Mouse (Mus musculus): Measurements from ENCODE around the gene Grid2. TPM values are rescaled to one million over a fixed set of nuclear protein-coding genes. Genes with fewer than 3 reads are reported as not detected.

The Grid2 gene
- total RNA-seq, 2 experiments from 2014 or later: 23.6 to 28.0 TPM

- DNase-seq (ENCODE audit: low spot score in 2 of 2): no peak
Observed at GRCm38 (mm10) chr6:64047950-64048349, 792.3 kb downstream of the Grid2 start.

GRCm38 (mm10) chr6:64063858-64064257, 808.2 kb downstream of the Grid2 start:
- no peak for DNase-seq (ENCODE audit: low spot score in 2 of 2)

- DNase-seq (ENCODE audit: low spot score in 2 of 2): no peak
Observed at GRCm38 (mm10) chr6:64064704-64065103, 809.0 kb downstream of the Grid2 start.

GRCm38 (mm10) chr6:64073406-64073805, 817.7 kb downstream of the Grid2 start:
- no peak for DNase-seq (ENCODE audit: low spot score in 2 of 2)

GRCm38 (mm10) chr6:64077911-64078310, 822.2 kb downstream of the Grid2 start:
- DNase-seq (ENCODE audit: low spot score in 2 of 2): no peak

GRCm38 (mm10) chr6:64098662-64099061, 843.0 kb downstream of the Grid2 start:
- peak in 1 of 2 experiments; percentile 25 for DNase-seq (ENCODE audit: low spot score in 2 of 2)

GRCm38 (mm10) chr6:64114594-64114993, 858.9 kb downstream of the Grid2 start:
- DNase-seq (ENCODE audit: low spot score in 2 of 2): no peak

GRCm38 (mm10) chr6:64136275-64136674, 880.6 kb downstream of the Grid2 start:
- no peak for DNase-seq (ENCODE audit: low spot score in 2 of 2)

GRCm38 (mm10) chr6:64148613-64149012, 892.9 kb downstream of the Grid2 start:
- no peak for DNase-seq (ENCODE audit: low spot score in 2 of 2)

GRCm38 (mm10) chr6:64174995-64175612, 919.4 kb downstream of the Grid2 start:
- no peak for DNase-seq (ENCODE audit: low spot score in 2 of 2)

GRCm38 (mm10) chr6:64193646-64194045, 938.0 kb downstream of the Grid2 start:
- no peak for DNase-seq (ENCODE audit: low spot score in 2 of 2)

GRCm38 (mm10) chr6:64202396-64203122, 946.9 kb downstream of the Grid2 start:
- no peak for DNase-seq (ENCODE audit: low spot score in 2 of 2)

GRCm38 (mm10) chr6:64236351-64236750, 980.7 kb downstream of the Grid2 start:
- peak; percentile 37 to 54 for DNase-seq (ENCODE audit: low spot score in 2 of 2)

- no peak for DNase-seq (ENCODE audit: low spot score in 2 of 2)
Observed at GRCm38 (mm10) chr6:64240526-64240925, 984.9 kb downstream of the Grid2 start.

GRCm38 (mm10) chr6:64245951-64246350, 990.3 kb downstream of the Grid2 start:
- DNase-seq (ENCODE audit: low spot score in 2 of 2): no peak

GRCm38 (mm10) chr6:64251041-64251440, 995.4 kb downstream of the Grid2 start:
- DNase-seq (ENCODE audit: low spot score in 2 of 2): no peak

- DNase-seq (ENCODE audit: low spot score in 2 of 2): no peak
Observed at GRCm38 (mm10) chr6:64263517-64263916, 1007.8 kb downstream of the Grid2 start.

GRCm38 (mm10) chr6:64264224-64264623, 1008.5 kb downstream of the Grid2 start:
- no peak for DNase-seq (ENCODE audit: low spot score in 2 of 2)

GRCm38 (mm10) chr6:64274319-64275114, 1018.8 kb downstream of the Grid2 start:
- no peak for DNase-seq (ENCODE audit: low spot score in 2 of 2)

GRCm38 (mm10) chr6:64279927-64280326, 1024.3 kb downstream of the Grid2 start:
- no peak for DNase-seq (ENCODE audit: low spot score in 2 of 2)

- DNase-seq (ENCODE audit: low spot score in 2 of 2): no peak
Observed at GRCm38 (mm10) chr6:64293761-64294160, 1038.1 kb downstream of the Grid2 start.

GRCm38 (mm10) chr6:64297633-64298032, 1042.0 kb downstream of the Grid2 start:
- DNase-seq (ENCODE audit: low spot score in 2 of 2): no peak

All from layer of hippocampus, postnatal 10 days (tissue).